Mouse (Mus musculus) retina, embryonic 14.5 days (tissue): ENCODE results near the gene Rmdn3.

Experiments used
- DNase-seq: peaks from one replicate; pipeline ENCODE4 v3.0.0-alpha.2; 2015; ENCODE audit warnings: low spot score

Gene Rmdn3

GRCm38 (mm10) chr2:119156681-119157572 is at the start of gene Rmdn3:
Gene Rmdn3 (minus strand): TSS chr2:119157034.
- DNase-seq, result peak; percentile 97

DNA sequence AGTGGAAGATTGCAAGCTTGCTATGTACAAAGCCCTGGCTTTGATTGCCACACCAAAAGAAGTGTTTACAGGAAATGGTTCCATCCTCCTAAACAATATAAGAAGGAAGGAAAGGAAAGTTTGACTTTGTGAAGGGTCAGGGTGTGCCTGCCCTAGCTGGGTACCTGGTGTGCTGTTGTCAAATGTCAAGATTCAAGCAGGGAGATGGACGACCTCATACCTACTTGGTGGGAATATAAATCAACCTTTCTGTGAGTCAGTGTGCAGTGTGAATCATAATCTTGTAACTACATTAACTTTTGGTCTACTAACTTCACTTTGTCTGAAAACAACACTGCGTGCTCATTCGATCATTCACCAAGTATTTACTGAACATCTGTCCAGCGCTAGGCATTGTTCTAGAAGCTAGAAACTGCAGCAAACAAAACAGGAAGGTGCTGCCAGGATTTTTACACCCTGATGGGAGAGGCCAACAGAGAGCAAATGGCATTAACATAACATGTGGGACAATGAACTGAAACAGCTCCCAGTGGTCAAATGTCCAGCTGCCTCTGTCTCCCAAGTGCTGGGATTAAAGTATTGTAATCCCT is 47.1 kb upstream of the Rmdn3 start:
- DNase-seq, result no peak

GRCm38 (mm10) chr2:119202914-119203453 is 46.1 kb upstream of the Rmdn3 start:
- no peak for DNase-seq

DNA sequence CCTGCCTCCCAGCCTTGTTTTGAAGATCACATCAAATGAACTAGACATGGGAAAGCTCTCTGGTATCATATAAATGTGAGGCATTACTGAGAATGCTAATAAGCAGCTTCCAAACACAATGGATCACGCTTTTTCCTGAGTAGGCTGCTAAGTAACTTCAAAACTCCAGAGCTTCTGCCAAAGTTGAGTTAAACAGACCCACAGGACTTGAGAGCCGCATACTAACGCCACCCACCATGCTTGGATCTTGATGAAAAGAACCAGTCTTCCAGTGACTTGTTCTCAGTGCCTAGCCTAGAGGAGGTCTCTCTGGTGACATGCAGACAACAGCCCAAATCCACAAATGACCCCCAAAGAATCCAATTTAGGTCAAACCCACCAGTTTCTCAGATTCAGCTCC is 42.1 kb upstream of the Rmdn3 start:
- DNase-seq, result no peak

DNA sequence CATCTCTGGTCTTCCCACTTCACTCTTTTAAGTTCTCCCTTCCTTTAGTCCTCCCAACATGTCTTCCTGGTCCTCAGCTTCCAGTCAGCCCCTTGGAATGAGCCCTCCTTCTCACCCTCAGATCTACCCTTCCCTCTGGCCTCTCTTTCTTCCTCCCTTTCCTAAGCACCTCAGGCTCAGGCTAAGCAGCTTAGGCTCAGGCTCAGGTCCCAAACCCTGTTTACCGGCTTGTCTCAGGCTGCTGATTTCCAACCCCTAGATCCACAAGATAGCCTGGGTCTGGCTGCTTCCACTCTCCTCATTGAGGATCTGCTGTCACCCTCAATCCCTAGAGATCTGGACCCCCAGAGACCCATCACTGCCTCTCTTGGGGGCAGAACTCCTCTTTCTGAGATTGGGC is 41.2 kb upstream of the Rmdn3 start:
- no peak for DNase-seq

GRCm38 (mm10) chr2:119197493-119197892 is 40.7 kb upstream of the Rmdn3 start:
- no peak for DNase-seq

DNA sequence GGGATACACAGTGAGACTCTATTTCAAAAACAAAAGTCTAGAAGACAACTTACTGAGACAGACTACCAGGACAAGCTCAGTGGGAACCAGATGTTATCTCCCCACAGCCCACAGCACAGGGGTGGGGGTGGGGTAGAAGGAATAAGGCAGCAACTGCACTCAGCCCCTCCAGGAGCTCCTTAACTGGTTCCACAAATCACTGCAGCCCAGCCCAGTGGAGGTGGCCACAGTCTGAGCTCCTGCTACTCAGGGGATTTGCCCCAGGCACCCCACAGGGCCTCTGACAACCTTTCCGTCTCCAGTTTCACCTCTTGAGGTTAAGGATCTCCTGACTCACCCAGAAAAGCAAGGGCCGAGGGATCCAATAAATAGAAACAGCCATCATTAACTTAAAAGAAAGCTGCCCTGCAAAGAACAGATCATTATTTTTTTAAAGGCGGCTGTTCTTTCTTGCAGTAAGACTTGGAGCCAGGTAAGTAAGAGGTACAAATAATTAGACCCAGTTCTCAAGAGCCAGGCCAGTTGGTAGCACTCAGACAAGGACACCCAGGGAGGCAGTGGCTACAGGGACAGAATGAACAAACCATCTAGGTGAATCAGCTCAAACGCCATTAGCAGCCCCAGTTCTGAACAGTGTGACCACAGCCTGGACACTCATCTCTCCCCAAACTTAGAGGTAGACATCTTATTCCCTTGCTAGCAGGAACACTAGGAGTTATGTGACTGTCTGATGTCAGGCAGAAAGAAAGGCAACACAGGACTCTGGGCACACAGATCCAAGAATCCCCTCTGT is 39.7 kb upstream of the Rmdn3 start:
- no peak for DNase-seq

GRCm38 (mm10) chr2:119194140-119194539 is 37.3 kb upstream of the Rmdn3 start:
- no peak for DNase-seq

GRCm38 (mm10) chr2:119190969-119191368 is 34.1 kb upstream of the Rmdn3 start:
- DNase-seq, result no peak

DNA sequence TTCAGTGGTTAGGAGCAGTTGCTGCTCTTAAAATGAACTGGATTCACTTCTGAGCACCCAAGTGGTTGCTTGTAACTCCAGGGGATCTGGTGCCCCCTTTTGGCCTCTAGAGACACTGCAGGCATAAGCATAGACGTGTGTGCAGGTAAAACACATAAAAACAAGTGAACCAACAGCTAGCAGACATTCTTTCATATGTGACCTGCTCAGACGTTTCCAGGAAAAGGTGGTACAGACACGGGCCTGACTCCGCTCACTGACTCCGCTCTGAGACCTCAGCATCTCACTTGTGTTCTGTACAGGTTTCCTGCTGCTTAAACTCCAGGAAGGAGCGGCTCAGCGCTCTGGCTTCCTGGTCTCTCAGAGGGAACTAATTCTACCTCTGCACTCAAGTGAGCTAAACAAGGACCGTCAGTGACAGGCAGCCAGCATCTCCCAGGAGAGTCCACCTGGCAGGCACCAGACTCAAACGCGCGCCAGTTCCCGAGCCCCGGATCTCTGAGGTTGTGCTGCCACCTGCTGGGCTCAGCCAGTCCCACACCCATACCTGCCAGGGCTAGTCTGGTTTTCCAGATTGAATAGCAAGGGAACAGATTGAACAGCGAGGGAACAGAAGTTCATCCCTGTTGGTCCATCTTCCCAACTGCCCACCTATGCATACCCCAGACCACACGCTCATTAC is 32.3 kb upstream of the Rmdn3 start:
- DNase-seq, result peak; percentile 89

GRCm38 (mm10) chr2:119182914-119183313 is 26.1 kb upstream of the Rmdn3 start:
- DNase-seq, result no peak

DNA sequence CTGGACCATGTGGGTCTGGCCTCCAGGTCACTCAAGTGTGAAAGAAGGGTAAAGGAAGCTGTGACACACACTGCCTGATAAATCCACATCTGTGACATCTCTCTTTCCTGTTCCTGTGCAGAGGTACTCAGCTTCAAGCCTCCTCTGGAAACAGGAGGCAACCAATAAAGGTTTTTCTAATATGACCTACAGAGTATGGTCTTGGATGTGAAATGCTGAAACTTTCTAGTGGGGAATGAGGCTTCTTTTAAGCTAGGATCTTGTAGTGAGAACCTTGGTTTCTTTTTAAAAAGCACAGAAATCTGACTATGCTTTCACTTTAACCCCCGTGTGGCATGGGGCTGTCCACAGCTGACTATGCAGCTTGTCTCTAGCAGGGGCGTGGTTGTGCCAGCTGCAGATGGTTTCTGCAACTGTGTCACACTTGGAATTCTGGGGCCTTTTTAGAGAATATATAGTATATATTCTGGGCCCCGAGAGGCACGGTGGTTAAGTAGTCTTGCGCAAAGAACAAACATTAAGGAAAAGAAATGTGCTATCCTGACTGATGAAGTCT is 20.6 kb upstream of the Rmdn3 start:
- no peak for DNase-seq

DNA sequence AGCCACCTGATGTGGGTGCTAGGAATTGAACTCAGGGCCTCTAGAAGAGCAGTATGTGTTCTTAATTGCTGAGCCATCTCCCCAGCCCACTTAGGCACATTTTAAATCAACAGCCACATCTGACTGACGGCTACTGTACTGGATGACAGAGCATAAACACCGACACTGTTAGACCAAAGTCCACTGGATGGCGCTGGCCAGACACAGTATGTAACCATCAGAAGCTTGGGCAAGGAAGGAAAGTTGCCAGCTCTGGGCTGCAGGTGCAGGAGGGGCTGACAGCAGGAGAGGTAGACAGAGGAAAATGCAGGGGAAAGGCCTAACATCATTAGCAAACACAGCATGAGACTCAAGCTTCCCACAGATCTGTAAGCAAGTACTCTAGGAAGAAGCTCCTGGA is 19.9 kb upstream of the Rmdn3 start:
- no peak for DNase-seq

- no peak for DNase-seq
Observed at GRCm38 (mm10) chr2:119175614-119176013, 18.8 kb upstream of the Rmdn3 start.

GRCm38 (mm10) chr2:119174866-119175265 is 18.0 kb upstream of the Rmdn3 start:
- no peak for DNase-seq

GRCm38 (mm10) chr2:119173991-119174651 is 17.3 kb upstream of the Rmdn3 start, which contains the start of gene Gm14137:
Gene Gm14137 (plus strand): TSS chr2:119174509.
- DNase-seq, result no peak

DNA sequence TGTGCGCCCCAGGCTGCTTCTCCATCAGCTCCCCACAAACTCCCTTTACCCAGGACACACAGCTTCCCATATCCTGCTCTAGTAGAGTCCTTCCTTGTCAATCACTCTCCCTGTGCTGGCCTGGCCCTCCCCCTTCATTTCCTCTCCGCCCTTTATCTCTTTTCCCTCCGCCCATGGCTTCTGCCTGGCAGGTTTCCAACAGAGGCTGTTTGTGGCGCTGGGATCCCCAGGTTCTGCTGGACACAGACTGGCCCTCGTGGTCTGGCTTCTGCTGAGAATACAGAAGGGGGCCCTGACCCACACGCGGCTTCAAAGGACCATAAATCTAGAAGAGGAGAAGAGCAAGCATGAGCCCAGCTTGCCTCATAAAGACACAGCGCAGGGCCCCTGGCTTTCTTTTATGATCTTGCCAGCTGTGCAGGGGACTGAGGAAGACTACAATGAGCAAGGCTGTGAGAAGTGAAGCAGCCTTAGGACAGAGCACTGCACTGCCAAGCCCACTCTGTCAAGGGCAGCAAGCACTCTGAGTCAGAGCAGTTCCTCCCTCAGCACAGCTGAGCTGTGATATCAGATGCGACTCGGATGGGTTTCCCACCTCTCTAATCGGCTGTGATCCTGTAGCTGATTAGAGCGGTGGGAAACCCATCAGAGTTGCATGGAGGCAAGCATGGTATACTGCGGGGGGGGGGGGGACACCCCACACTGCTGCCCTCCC is 16.2 kb upstream of the Rmdn3 start:
- DNase-seq, result peak; percentile 55

GRCm38 (mm10) chr2:119172446-119172845 is 15.6 kb upstream of the Rmdn3 start:
- no peak for DNase-seq

GRCm38 (mm10) chr2:119171574-119171973 is 14.7 kb upstream of the Rmdn3 start:
- DNase-seq, result no peak

GRCm38 (mm10) chr2:119170282-119170681 is 13.4 kb upstream of the Rmdn3 start:
- no peak for DNase-seq
